Mouse (Mus musculus) frontal cortex, postnatal 10 days (tissue): ENCODE results near the gene Mepe.

Experiments used
- DNase-seq, 2 experiments: peaks; one replicate each; pipeline ENCODE4 v3.0.0; 2022; ENCODE audit warnings: low spot score in 2 of 2, mixed read lengths in 1 of 2

Mepe gene

DNA sequence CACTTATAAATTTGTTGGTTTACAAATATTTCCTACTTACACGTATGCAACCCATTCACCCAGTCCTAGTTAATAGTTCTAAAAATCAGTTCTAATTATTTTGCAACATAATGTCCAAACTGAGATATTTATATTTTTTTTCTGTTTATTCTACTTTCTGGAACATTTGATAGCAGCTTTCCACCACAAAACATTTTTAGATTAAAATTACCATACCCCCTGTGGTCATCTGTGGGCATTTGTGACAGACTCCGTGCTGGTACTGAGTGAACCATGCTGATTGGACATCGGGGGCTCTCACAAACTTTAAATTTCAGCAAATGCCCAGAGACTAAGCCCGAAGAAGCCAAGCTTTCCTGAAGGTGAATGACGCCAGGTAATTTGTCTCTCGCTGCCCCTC lies at the start of gene Mepe:
Mepe (plus strand) TSS at position 301 of the 400 bp plus-strand sequence.
- DNase-seq = no peak

DNA sequence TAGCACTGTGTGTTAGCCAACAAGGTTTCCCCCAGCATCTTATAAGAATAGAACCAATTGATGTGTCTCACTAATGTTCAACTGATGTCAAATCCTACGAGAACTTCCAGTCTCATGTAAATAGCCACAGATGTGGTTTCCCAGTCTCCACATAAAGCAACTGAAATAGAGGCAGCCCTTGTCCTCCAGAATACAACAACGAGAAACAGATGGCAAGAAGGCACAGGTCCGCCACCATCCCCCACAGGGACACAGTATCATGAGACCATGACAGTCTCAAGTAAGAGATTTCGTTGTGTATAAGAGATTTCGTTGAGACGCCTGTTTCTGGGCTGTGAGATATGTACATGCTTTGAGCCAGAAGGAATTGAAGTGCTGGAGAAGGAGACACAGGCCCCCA lies 30.9 kb upstream of the Mepe start:
- no peak for DNase-seq

DNA sequence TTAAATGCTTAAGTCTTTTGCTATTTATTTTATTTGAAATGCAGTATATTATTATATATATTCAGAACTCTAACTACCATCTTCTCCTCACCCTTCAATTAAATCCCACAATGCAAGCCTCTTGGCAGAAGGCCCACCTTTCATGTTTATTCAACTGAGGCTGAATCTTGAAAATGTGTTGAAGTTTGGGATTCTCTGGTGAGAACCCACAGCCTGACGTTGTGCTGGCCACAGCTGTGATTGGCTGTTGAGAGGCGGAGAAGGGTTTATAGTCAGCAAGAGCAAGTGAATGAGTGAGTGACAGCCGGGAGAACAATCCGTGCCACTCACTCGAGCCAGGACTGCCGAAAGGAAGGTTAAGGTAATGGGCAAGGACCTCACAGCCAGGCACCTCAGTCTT lies 26.1 kb upstream of the Mepe start, which contains the start of gene Ibsp:
Ibsp (plus strand) TSS at position 178 of the 400 bp plus-strand sequence.
- peak in 1 of 2 experiments; percentile 13 for DNase-seq

DNA sequence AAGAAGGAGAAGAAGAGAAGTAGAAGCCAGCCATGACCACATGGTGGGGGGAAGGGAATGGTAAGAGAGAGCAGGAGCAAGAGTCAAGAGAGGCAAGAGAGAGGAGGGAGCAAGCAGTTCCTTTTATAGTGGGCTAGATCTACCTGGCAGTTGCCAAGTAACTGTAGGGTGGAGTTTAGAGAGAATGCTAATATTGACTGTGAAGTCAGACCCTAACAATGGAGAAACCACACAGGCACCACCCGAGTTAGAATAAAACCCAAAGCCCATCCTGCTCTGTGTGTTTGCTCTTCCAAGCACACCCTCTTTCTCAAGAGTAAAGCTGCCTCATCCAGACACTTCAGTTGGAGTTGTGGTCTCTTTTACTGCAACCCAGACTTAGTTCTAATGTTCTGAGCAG lies 11.1 kb upstream of the Mepe start:
- no peak for DNase-seq

DNA sequence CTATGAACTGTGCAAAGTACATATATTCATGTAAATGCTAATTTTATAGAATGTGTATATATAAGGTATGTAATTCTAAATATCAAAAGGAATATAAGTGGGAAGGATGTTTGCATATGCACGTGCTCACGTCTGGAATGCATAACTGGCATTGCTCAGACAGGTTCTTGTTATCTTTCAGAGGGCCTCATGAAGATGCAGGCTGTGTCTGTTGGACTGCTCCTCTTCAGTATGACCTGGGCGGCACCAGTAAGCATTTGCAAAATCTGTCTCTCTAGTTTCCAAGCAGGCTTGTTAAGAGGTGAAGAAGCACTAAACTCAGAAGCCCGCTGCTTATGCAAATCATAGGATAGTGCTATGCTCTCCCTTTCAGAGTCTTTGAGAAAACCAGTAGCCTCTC lies 1.8 kb downstream of the Mepe start:
- DNase-seq = no peak

DNA sequence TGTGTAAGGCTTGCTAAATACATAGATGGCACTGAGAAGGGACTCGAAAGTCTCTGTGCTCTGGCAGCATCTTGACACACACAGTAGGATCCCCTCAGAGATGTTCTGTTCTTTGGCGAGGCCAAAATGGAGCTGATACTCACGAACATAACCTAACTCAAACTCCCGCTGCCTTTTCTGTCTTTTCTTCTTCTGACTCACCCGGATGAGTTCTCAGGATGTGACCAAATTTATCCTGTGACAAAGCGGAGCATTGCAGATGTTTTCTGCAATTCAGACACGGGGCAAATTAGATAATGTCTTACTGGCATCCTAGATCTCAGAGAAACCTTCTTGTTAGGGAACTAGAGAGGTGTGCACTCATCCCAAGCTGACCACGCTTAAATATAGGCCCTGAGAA lies 2.3 kb downstream of the Mepe start:
- DNase-seq = no peak

DNA sequence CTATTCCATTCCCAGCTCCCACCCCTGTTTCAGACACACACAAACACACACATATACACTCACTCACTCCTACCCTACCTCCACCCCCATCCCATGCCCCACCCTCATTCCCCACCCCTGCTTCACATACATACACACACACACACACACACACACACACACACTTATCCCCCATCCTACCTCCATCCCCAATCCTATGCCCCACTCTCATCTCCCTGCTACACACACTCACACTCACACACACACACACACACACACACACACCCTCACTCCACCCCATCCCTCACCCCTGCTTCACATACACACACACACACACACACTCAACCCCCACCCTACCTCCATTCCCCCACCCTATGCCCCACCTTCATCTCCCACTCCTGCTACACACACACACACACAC lies 2.7 kb downstream of the Mepe start:
- DNase-seq = no peak

DNA sequence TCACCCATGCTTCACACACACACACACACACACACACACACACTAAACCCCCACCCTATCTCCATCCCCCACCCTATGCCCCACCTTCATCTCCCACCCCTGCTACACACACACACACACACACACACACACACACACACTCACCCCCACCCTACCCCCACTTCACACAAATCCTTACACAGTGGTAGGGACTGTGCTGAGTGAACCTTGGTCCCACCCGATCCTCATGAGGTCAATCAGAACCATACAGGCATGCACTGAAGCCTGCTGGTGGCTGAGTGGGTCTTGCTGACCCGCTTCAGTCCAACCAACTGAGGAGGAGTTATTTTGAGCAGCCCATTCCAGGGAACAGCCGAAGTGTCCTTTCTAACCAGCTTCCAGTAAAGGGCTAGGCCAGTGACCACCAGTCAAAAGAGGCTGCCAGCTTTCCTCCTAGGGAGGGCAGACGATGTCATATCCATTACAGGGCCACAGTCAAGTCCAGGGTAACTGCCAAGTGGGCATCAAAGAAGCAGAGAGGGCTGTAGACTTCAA lies 3.3 kb downstream of the Mepe start:
- DNase-seq = no peak

DNA sequence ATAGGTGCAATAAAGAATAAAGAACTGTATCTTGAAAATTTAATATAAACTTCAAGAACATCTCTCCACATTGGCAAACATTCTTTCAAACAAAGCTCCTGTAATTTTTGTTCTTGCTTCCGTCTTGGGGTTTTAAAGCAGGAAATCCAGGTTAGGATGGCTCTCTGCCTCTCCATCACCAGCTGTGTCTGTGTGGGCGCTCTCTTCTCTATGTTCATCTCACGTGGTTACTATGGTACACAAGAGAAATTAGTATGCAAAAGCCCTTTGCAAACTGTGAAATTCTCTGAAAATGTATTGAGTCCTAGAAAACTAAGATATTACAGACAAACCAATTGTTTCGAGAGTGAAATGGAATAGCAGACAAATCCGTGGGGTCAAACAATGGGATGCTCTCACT lies 4.3 kb downstream of the Mepe start:
- DNase-seq = no peak

DNA sequence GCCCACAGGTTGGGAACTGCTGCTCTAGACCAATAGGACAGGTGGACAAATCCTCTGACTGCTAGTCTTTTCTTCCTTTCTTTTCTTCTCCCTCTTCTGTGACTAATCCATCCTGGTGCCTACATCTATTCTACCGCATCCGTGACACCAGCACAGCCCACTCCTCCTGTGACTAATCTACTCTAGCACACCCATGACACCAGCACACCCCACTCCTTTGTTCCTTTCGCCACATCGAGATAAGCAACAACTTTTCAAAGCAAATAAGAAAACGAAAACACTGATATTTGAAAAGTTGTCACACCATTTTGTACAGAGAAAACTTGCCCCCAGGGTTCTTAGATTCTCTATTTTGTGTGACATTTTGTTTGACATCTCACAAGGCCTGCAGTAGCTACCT lies 5.0 kb downstream of the Mepe start:
- DNase-seq = no peak

DNA sequence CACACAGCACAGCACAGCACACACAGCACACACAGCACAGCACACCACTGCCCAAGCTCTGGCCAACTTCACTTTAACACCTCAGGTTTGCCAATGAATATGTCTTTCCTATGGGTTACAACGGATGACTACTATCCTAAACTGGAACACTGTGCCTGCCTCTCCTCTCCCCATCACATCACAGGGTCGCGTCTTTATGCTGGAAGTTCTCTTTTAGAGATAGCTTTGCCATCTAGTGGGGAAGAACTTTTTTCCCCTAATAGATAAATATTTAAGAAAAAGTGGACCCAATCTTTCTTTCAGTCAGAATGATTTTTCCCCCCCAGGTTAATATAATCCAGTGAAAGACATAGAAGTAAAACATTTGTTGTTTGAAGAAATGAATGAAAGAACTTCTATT lies 7.2 kb downstream of the Mepe start:
- no peak for DNase-seq

DNA sequence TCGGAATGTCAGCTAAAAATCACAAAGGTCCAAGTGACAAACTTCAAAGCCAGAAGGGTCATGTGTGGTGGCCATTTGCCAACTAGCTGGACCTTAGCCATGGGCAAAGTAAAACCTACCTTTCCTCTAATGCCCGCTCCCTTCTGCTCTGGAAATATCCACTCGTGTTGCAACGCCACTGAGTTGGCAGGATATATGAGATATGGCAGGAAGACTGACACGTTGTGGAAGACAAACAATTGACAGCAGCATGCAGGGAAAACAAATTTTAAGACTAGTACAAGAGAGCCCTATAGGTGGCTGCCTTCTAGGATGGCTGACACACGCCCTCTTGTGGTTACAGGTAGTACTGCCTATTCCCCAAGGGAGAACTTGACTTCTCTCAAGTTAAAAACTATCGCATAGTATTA lies 8.1 kb downstream of the Mepe start:
- DNase-seq = peak in 1 of 2 experiments; percentile 60

DNA sequence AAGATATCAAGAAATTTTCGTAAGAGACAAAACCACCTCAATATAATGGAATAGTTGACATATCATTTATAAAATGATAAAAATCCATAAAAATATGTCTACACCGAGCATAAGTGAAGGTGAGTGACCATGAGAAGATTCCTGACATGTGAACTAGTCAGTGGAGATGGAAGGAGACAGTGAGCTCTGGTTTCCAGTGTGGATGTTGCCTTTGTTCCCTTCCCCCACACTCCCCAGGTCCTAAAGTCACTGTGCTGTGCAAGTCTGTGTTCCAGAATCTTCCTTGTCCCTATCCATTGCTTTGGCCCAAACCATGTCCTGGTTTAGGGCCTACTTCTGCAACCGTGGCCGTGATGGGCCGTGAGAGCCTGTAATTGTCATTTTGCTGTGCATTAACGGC lies 8.5 kb downstream of the Mepe start:
- DNase-seq = no peak

DNA sequence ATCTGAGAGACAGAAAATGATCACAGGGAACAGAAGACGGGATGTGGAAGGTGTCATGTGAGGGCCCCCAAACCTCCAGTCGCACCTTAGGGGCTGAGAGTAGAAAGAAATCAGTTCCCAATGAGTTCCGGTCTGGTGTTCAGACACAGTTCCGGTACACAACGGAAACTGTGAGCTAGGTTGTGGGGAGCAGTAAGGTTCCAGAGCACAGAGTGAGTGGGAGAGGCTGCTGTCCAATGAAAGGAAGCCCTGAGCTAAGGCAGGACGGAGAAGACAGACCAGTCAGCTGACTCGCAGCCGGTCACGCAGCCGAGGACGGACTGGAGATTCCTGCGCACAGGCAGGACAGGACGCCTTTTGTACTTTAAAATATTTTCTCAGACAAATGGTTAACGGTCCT lies 9.4 kb downstream of the Mepe start:
- DNase-seq = no peak

DNA sequence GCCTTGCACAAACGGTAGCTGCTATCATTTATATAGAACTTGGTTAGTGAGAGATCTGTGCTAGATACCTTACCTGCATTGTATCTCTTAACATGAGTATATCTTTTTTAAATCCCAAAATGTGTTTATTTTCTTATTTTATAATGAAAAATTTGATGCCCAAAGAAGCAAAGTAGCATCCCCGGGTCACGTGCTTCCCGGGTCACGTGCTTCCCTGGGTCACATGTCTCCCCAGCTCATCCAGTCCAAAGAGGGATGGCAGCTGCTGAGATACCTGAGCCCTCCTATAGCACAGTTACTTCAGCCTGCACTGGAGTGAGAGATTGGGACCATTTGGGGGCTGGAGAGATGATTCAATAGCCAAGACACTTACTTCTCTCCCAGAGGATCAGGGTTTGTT lies 10.8 kb downstream of the Mepe start:
- DNase-seq = no peak

DNA sequence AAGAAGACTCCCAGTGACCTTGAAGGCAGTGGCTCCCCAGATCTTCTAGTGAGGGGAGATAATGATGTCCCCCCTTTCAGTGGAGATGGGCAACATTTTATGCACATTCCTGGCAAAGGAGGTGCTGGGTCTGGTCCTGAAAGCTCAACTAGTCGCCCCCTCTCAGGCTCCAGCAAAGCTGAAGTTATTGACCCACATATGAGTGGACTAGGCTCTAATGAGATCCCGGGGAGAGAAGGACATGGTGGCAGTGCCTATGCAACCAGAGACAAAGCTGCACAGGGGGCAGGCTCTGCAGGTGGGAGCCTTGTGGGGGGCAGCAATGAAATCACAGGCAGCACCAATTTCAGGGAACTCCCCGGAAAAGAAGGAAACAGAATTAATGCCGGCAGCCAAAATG lies 12.4 kb downstream of the Mepe start:
- DNase-seq = no peak

DNA sequence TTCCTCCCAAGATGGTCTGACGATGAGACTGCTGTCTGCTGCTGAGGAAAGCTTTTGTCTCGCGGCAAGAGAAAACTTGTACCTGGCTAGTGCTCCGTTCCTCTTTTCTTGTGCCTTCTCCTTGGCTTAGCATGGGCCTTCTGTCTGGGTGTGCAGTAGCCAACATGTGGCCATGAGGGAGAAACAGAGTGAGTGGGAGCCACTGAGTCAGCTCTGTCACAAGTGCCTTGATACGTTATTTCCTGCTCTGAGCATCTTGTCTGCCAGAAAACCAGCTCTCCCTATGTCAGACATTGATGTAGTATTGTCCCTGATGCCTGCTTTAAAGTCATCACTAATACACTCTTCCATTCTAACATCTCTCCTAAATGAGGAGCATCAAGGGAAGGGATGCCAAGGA lies 13.9 kb downstream of the Mepe start:
- no peak for DNase-seq

DNA sequence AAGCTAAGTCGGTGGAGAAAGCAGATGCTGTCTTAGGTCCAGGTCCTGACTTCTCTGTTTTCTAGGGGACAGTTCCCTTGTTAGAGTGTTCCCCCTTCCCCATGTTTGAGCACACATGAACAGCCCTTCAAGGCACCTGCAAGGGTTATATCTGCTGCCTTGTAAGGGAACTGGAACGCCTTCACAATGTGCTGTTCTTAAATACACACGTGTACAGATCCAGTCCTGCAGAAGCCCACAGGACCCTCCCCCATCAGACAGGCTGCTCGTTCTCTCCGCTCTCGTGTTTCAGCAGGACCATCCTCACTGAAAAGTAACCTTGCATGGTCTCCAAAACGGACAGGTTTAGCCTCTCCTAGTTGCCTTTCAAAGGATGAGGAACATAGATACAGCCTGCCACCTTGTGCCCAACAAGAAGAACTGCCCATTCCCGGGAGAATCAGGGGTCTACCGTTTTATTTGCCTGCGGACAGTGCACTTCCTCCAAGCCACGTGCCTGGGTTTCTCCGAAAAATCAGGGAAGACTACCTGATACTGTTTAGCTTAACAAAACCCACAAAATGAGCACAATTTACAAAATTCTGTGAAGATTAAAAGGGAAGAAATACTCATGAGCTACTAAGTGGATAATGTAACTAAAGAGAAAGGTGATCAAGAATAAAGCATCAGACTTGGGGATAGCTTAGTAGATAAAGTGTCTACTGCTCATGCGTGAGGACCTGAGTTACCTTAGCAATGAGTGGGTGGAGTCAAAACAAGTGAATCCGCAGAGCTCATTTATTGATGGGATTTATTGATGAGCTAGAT lies 14.8 kb downstream of the Mepe start:
- peak in 1 of 2 experiments; percentile 35 for DNase-seq

DNA sequence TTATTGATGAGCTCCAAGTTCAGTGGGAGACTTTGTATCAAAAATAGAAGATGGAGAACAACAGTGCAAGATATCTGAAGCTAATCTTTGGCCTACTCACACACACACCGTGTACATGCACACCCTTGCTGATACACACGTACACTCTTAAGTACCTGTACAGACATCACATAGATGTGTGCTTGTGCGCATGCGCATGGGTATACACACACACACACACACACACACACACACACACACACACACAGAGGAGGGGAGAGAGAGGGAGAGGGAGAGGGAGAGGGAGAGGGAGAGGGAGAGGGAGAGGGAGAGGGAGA lies 15.3 kb downstream of the Mepe start:
- no peak for DNase-seq

DNA sequence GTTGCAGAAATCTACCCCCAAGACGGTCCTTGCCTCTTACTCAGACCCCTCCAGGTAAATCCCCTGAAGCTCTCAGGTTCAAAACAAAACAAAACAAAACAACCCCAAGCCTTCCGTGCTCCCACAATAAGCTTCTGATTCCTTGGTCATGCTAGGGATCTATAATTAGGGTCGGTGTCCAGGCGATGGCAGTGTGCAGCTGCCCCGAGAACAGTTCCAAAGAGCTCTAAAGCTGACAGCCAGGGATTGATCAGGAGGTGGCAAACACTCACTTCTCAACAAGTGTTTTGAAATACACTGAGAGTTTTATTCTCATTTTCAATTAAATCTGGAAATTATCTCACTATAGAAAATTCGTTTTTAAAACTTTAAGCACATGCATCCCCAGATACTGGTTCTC lies 17.8 kb downstream of the Mepe start:
- no peak for DNase-seq

DNA sequence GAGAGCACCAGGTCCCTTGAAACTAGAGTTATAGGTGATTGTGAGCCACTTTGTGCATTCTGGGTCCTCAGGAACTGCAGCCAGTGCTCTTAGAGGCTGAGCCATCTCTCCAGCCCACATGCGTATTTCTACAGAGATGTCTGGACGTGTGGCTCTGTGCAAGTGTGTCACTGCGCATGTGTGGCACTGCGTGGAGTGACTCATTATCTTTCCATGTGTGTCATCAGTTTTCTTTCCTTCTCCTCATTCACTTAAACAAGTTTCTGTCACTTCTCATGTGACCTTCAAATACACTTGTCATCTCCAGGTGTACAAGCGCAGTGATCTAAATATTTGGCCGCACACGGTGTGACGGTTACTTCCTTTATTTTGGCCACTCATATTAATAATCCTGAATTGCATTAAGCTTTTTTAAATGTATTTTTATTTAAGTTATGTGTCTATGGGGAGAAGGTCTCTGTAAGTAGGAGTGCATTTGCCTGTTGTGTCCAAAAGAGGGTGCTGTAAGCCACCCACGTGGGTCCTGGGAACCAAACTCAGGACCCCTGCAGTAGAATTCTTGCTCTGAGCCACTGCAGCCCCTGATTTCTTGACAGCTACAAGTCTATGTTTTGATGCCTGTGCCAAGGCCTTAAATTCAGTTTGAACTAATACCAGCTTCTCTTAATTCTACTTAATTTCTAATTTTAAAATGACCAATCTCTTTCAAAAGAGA lies 19.6 kb downstream of the Mepe start:
- no peak for DNase-seq

DNA sequence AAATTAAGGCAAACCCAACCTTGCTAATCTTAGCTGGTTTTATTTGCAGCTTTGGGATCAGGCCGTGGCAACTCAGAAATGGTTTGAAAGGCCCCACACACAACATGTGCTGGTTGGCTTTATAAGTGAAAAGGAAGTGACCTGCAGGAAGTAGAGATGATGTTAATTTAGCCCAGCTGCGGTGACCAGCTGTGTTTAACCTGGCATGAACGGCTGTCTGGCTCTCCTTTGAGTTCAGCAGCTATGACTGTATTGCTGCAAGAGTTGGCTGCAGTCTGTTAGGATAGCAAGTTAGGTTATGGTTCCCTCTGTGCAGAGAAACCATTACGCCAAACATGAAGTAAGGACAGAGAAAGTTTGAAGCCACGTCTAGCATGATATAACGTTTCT lies 20.1 kb downstream of the Mepe start:
- no peak for DNase-seq

DNA sequence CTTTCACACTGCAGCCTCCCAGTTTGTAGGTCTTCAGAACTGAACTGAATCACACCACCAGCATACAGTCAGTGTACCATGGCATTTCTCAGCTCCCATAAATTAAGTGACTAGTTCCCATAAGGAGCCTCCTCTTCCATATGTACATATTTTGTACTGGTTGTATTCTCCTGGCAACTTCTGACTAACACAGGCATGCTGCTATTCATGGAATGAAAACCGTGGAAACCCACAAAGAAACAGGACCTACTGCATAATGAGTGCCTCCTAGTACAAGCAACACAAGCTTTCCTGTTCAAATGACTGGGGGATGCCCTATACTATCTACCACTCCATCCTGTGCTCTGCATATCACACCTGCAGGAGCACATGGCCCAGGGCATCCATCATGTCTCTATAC lies 25.9 kb downstream of the Mepe start:
- DNase-seq = no peak
